Mouse (Mus musculus) hindbrain, embryonic 15.5 days (tissue): ENCODE results near the gene Xcr1. TPM values are rescaled to one million over a fixed set of nuclear protein-coding genes. Genes with fewer than 3 reads are reported as not detected.

Experiments
- ATAC-seq: fragments of 200-750 bp; cut with Nextera tagmentation; 2 replicates; pipeline ENCODE4 v1.8.0; 2017; ENCODE audit warnings: low read depth, moderate number of reproducible peaks, moderate TSS enrichment; ENCODE audit not compliant: low FRiP score
- H3K27ac ChIP-seq: fragments of 300-500 bp; sonication (generic); replicated peaks from 2 replicates; pipeline ENCODE4 v1.5.1; 2015; ENCODE audit warnings: mild to moderate bottlenecking, inconsistent platforms
- H3K27me3 ChIP-seq: fragments of 300-500 bp; sonication (generic); 2 replicates; pipeline ENCODE4 v1.6.1; 2015; ENCODE audit warnings: control low read depth, inconsistent platforms
- H3K36me3 ChIP-seq: fragments of 300-500 bp; sonication (generic); 2 replicates; pipeline ENCODE4 v1.6.1; 2015; ENCODE audit warnings: control low read depth, inconsistent platforms
- H3K4me1 ChIP-seq: fragments of 300-500 bp; sonication (generic); replicated peaks from 2 replicates; pipeline ENCODE4 v1.6.1; 2015; ENCODE audit warnings: control low read depth, inconsistent platforms
- H3K4me2 ChIP-seq: fragments of 300-500 bp; sonication (generic); 2 replicates; pipeline ENCODE4 v1.6.1; 2015; ENCODE audit warnings: moderate library complexity, mild to moderate bottlenecking, inconsistent platforms
- H3K4me3 ChIP-seq: fragments of 300-500 bp; sonication (generic); 2 replicates; pipeline ENCODE4 v1.5.1; 2015; ENCODE audit warnings: mild to moderate bottlenecking, inconsistent platforms
- H3K9ac ChIP-seq: fragments of 300-500 bp; sonication (generic); 2 replicates; pipeline ENCODE4 v1.6.1; 2015; ENCODE audit warnings: inconsistent platforms
- H3K9me3 ChIP-seq: fragments of 300-500 bp; sonication (generic); 2 replicates; pipeline ENCODE4 v1.6.1; 2016; ENCODE audit warnings: control low read depth, inconsistent platforms
- WGBS: fragments of 180-500 bp; shearing (Covaris S2); methylation state at CpG from one replicate; pipeline ENCODE4 v1.1.7; 2015; 5-methylcytosine and 5-hydroxymethylcytosine counted together
- polyA plus RNA-seq: library from polyadenylated mRNA; unstranded; fragments of >200 nt; fragmentation: Nextera tagmentation; extraction: Ambion mirVana; gene quantifications from 2 replicates; pipeline ENCODE4 v1.2.1, GENCODE M21; 2015

Xcr1 gene
- 0.05 TPM in 1 of 2 replicates, not detected in the other for polyA plus RNA-seq

DNA sequence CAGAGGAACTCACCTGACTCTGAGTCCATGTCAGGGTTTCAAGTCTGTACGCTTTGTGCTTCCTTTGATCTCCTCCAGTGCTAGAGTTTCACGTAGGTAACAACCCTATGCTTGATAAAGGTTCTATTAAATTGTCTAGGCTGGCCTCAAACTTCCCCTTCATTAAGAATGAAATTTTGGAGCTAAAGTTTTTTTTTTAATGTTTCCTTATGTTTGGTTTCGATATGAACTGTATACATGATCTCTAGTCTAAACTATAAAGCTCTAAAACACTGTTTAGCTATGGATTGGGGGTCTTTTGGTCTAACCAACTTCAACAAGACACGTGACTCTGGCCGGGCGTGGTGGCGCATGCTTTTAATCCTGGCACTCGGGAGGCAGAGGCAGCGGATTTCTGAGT lies at the start of gene Xcr1:
Xcr1 (minus strand) TSS at position 101 of the 400 bp plus-strand sequence.
- no peaks in the 10 kb centered on the region for H3K4me1 ChIP-seq
- no peak within 1 kb of the TSS for H3K27ac ChIP-seq
- WGBS, result 91% methylated on average over 9 of the region's 9 CpGs
- no peak within 1 kb of the TSS for H3K4me3 ChIP-seq
- H3K9ac ChIP-seq, result no peak within 1 kb of the TSS
- no peaks in the 10 kb centered on the region for H3K9me3 ChIP-seq
- H3K4me2 ChIP-seq, result no peak within 1 kb of the TSS
- ATAC-seq, result no peak
- H3K27me3 ChIP-seq, result no peaks in the 10 kb centered on the region
- H3K36me3 ChIP-seq, result no peaks in the 10 kb centered on the region

GRCm38 (mm10) chr9:123872049-123872448 lies 10.2 kb upstream of the Xcr1 start:
- Histone ChIP-seq H3K27me3 (no peaks in the 10 kb centered on the region), H3K4me1 (no peaks in the 10 kb centered on the region), H3K4me2 (no peak overlapping the region), H3K36me3 (no peaks in the 10 kb centered on the region), H3K9ac (no peak overlapping the region), H3K4me3 (no peak overlapping the region), H3K9me3 (no peaks in the 10 kb centered on the region), H3K27ac (no peak overlapping the region)
- 77% methylated on average over 4 of the region's 4 CpGs for WGBS
- no peak for ATAC-seq

DNA sequence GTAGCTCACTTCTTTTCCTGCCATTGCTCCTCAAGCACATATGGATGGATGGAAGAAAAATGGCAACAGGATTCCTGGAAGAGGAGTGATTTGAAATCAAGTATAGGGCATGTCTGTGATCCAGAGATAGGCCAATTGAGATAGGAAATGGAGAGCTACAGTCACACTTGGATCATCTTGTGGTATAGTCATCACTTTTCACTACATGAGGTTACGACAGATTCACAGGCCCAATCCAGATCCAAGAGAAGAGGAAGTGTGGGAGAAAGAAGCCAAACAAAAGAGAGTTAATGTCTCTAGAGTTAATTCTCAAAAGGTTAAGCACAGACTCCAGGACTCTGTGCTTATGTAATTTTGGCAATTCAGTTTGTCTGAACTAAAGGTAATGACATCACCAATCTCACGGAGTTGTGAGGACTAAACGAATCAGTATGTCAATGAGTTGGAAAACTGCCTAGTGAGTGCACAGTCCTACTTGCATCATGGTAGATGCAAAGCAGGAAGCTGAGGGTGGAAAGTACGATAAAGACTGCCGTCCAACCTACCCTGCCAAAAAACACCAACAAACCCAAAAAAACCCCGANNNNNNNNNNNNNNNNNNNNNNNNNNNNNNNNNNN lies 7.4 kb upstream of the Xcr1 start:
- ATAC-seq, result no peak
- no peak overlapping the region for H3K9ac ChIP-seq
- H3K4me3 ChIP-seq, result no peak overlapping the region
- no peaks in the 10 kb centered on the region for H3K36me3 ChIP-seq
- no peaks in the 10 kb centered on the region for H3K27me3 ChIP-seq
- no peaks in the 10 kb centered on the region for H3K9me3 ChIP-seq
- H3K27ac ChIP-seq, result no peak overlapping the region
- 53% methylated on average over 5 of the region's 6 CpGs for WGBS
- H3K4me2 ChIP-seq, result no peak overlapping the region
- H3K4me1 ChIP-seq, result no peaks in the 10 kb centered on the region

GRCm38 (mm10) chr9:123863641-123864040 lies 1.8 kb upstream of the Xcr1 start:
- H3K4me3 ChIP-seq, result no peak overlapping the region
- WGBS, result 100% methylated on average over 1 of the region's 1 CpGs
- H3K27me3 ChIP-seq, result no peaks in the 10 kb centered on the region

DNA sequence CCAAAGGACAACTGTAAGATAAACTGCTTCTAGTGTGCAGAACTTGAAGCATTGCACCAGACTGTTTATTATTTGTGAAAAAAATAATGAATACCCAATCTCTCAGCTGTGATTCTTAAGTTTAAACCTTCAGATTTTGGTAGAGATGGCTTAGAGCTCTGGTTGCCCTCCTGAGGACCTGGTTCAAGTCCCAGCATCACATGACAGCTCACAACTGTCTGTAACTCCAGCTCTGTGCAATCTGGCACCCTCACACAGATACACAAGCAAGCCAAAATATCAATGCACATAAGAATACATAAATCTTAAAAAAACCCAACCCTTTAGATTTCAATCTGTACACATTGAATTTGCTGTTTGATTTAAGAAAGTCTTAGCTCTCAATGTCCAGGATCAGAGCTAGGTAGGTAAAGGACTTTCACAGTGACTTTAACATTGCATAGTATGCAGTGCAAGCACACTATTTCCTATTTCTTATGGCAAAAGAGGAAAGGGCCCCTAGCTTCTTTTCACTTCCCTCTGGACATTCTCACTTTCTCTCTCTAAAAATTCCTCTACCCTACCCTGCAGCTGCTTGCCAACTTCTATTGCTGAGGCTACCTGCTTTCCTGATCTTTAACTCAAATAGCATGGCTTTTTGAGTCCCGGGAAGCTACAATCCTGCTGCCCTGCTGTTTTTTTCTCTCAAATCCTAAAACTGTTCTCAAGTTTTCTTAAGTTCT lies 1.2 kb upstream of the Xcr1 start:
- no peak overlapping the region for H3K27ac ChIP-seq
- no peak overlapping the region for H3K4me2 ChIP-seq
- no peaks in the 10 kb centered on the region for H3K27me3 ChIP-seq
- H3K4me1 ChIP-seq, result no peaks in the 10 kb centered on the region
- no peak for ATAC-seq
- H3K9ac ChIP-seq, result no peak overlapping the region
- no peak overlapping the region for H3K4me3 ChIP-seq
- no peaks in the 10 kb centered on the region for H3K9me3 ChIP-seq
- WGBS, result 89% methylated on average over 1 of the region's 1 CpGs
- H3K36me3 ChIP-seq, result no peaks in the 10 kb centered on the region

More at GRCm38 (mm10) chr9:123863641-123864040, 1.8 kb upstream of the Xcr1 start:
- no peaks in the 10 kb centered on the region for H3K4me1 ChIP-seq
- no peak for ATAC-seq
- no peak overlapping the region for H3K9ac ChIP-seq
- H3K9me3 ChIP-seq, result no peaks in the 10 kb centered on the region
- no peak overlapping the region for H3K27ac ChIP-seq
- no peaks in the 10 kb centered on the region for H3K36me3 ChIP-seq
- no peak overlapping the region for H3K4me2 ChIP-seq

DNA sequence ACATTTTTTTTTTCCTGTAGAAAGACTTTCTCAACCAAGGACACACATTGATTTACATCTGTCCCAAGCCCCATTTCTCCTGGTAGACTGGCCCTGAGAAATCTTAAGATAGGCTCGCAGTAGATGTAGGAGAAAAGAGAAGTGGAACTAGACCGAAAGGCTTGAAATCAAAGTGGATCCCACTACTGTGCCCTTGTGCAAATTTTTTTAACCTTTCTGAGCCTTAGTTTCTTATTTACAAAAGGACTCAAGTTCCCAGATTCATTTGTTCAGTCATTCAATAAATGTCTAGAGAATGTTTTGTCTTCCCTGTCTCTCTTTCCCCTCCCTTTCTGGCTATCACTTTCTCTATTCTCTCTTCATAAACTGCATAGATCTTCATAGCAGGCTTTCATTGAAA lies 5.0 kb downstream of the Xcr1 start:
- Histone ChIP-seq H3K36me3 (no peaks in the 10 kb centered on the region), H3K4me1 (peaks cover 4% of the 10 kb centered on the region), H3K9ac (no peak overlapping the region), H3K4me3 (no peak overlapping the region), H3K9me3 (no peaks in the 10 kb centered on the region), H3K4me2 (no peak overlapping the region), H3K27ac (no peak overlapping the region), H3K27me3 (no peaks in the 10 kb centered on the region)
- ATAC-seq, result no peak
- 91% methylated on average over 2 of the region's 2 CpGs for WGBS

DNA sequence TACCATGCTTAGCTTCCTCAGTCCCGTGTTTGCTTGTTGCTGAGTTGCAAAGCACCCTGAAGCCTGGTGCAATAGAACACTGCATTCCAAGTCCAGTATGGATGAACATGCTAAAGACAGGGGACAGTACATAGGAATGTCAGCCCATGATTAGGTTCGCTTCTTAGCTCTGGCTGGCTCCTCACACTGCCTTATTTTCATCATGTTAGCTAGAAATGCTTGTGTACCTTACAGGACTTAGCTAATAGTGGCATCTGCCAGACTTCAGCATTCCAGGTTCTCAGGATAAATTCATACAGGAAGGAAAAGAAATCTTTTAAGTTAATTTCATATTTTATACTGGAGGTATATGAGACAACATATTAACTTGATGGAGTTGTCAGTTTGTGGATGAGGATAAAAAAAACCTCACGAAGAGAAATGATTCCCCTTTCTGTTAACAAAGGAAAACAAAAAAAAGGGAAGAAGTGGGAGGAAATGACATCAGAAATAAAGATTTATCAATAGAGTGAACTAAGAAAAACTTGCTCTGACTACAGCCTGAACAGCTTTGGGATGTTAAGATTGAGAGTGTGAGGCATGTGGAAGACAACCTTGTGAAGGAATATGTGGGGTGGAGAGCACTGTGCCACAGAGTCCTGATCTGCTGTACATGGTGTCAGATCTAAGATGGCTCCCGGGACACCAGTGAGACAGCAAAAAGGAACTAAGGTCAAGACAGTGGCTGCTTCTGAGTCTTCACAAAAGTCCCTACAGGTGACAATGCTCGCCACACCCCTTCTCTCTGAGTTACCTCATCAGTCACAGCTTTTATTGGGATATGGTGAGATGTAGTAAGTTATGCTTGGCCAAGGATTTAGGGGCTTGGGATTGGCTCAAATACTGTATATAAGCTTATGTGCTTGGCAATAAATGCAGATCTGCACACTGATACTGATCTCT lies 9.1 kb downstream of the Xcr1 start:
- no peaks in the 10 kb centered on the region for H3K36me3 ChIP-seq
- peak overlapping the region; percentile 70 for H3K4me3 ChIP-seq
- no peaks in the 10 kb centered on the region for H3K27me3 ChIP-seq
- WGBS, result 62% methylated on average over 5 of the region's 5 CpGs
- peak overlapping the region; percentile 24 for H3K9ac ChIP-seq
- peak overlapping the region; percentile 71 for H3K27ac ChIP-seq
- peaks cover 12% of the 10 kb centered on the region for H3K4me1 ChIP-seq
- H3K9me3 ChIP-seq, result no peaks in the 10 kb centered on the region
- peak overlapping the region; percentile 57 for H3K4me2 ChIP-seq
- peak; percentile 35 for ATAC-seq

DNA sequence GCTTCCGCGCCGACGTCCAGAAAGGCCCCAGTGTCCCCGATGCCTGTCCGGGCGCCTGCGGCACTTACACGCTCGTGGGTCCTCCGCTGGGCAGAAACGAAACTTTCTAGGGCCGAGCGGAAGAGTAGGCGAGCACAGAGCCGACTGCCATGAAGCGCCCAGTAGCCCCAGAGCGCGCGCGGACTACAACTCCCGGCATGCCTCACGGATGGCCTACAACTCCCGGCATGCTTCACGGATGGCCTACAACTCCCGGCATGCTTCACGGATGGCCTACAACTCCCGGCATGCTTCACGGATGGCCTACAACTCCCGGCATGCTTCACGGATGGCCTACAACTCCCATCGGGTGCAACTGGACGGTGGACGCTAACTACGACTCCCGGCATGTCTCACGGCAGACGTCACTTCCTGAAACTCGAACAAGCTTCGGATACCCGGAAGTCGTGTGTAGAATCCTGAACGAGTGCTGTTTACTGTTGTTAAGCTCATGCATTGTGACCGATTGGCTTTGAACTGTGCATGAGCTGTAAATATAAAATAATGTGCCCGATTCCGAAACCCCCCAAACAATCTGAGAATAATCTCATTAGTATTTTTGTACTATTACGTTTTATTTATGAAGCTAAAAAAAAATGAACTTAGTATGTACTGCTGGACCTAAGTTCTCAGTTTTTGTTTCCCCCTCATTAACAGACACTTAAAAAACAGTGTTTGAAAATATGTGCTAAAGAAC lies 9.9 kb downstream of the Xcr1 start, which contains the start of gene Fyco1:
Fyco1 (minus strand) TSS at position 187 of the 736 bp plus-strand sequence.
- Histone ChIP-seq H3K9me3 (no peaks in the 10 kb centered on the region), H3K4me1 (peaks cover 12% of the 10 kb centered on the region), H3K4me2 (peak within 1 kb of the TSS; percentile 91), H3K4me3 (peak within 1 kb of the TSS; percentile 70), H3K27ac (peak within 1 kb of the TSS; percentile 83), H3K36me3 (no peaks in the 10 kb centered on the region), H3K9ac (peak within 1 kb of the TSS; percentile 52), H3K27me3 (no peaks in the 10 kb centered on the region)
- peak; percentile 98 for ATAC-seq
- under 1% methylated on average over 47 of the region's 47 CpGs for WGBS

DNA sequence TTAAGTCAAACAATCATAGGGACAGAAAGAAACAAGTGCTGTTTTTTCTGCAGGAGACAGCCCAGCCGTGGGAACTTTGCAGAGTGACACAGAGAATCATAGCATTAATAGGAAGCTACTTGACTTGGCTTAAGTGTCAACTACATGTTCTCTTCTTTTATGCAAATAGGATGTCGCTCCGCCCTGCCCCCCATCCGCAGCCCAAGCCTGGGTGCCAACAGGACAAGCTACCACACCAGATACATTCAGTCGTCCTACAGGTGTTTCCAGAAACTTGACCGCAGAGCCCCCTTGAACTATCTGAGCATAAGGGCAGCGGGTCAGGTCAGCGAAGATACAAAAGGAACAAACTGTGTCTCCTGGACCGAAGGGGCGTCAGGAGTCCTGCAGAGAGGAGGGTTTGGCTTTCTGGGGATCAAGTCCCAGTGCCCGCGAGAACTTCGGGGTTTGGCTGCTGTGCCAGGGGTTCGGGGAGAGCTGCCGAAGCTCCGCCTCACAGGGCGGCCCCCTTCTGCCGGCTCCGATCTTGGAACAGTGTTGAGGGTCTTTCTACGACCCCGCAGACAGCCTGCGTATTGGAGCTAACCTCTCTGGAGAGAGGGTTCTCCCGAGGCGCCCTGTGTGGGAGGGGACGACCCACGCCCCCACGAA lies 10.6 kb downstream of the Xcr1 start:
- Histone ChIP-seq H3K4me1 (peaks cover 12% of the 10 kb centered on the region), H3K4me2 (peak overlapping the region; percentile 91), H3K27ac (peak overlapping the region; percentile 83), H3K36me3 (no peaks in the 10 kb centered on the region), H3K9me3 (no peaks in the 10 kb centered on the region), H3K4me3 (peak overlapping the region; percentile 70), H3K9ac (peak overlapping the region; percentile 52), H3K27me3 (no peaks in the 10 kb centered on the region)
- under 1% methylated on average over 27 of the region's 27 CpGs for WGBS
- ATAC-seq, result peak; percentile 79

DNA sequence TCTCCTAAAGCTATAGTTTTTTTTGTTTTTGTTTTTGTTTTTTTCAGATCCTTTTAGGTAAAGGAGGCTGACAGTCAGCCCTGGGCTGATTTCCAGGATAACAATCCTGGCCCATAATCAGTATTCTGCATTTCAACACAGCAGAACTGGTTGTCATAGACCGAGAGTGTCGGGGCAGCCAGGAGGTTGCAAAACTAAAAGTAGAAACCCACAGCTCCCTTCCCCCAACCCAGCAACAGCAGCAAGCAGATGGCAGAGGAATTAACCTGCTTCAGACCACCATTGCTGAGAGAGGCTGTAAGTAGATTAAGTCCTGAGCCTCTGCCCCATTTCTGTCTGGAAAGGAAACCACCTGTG lies 11.1 kb downstream of the Xcr1 start:
- Histone ChIP-seq H3K27ac (peak overlapping the region; percentile 83), H3K9ac (peak overlapping the region; percentile 52; the same call in 1 of the 2 replicates), H3K4me2 (peak overlapping the region; percentile 91), H3K9me3 (no peaks in the 10 kb centered on the region), H3K4me1 (peaks cover 12% of the 10 kb centered on the region), H3K27me3 (no peaks in the 10 kb centered on the region), H3K36me3 (no peaks in the 10 kb centered on the region), H3K4me3 (peak overlapping the region; percentile 70)
- WGBS, result 18% methylated on average over 2 of the region's 2 CpGs
- ATAC-seq, result no peak
